Mouse (Mus musculus) embryonic facial prominence, embryonic 10.5 days (tissue): Measurements from ENCODE around the gene Ttc32. TPM values are rescaled to one million over a fixed set of nuclear protein-coding genes. Genes with fewer than 3 reads are reported as not detected.
A peak's percentile ranks its signal among the peaks of the same experiment; 100 is the strongest.

Experiments
- DNase-seq: peaks from one replicate; pipeline ENCODE4 v3.0.0-alpha.2; 2017; ENCODE audit warnings: low spot score
- H3K27ac ChIP-seq: fragments of 300-500 bp; sonication (generic); replicated peaks from 2 replicates; pipeline ENCODE4 v1.5.1; 2016; ENCODE audit warnings: mild to moderate bottlenecking
- H3K27me3 ChIP-seq: fragments of 300-500 bp; sonication (generic); replicated peaks from 2 replicates; pipeline ENCODE4 v1.6.1; 2016; ENCODE audit warnings: low read depth, mild to moderate bottlenecking; ENCODE audit not compliant: poor library complexity, severe bottlenecking
- H3K36me3 ChIP-seq: fragments of 300-500 bp; sonication (generic); replicated peaks from 2 replicates; pipeline ENCODE4 v1.6.1; 2016; ENCODE audit warnings: mild to moderate bottlenecking, moderate library complexity
- H3K4me1 ChIP-seq: fragments of 300-500 bp; sonication (generic); 2 replicates; pipeline ENCODE4 v1.6.1; 2016
- H3K4me3 ChIP-seq: fragments of 300-500 bp; sonication (generic); 2 replicates; pipeline ENCODE4 v1.5.1; 2016; ENCODE audit warnings: mild to moderate bottlenecking, moderate library complexity
- H3K9me3 ChIP-seq: fragments of 300-500 bp; sonication (generic); 2 replicates; pipeline ENCODE4 v1.6.1; 2016; ENCODE audit warnings: mild to moderate bottlenecking
- whole genome bisulfite sequencing: fragments of 180-500 bp; shearing (Covaris S2); methylation state at CpG from one replicate; pipeline ENCODE4 v1.1.7; 2016; 5-methylcytosine and 5-hydroxymethylcytosine counted together
- polyA plus RNA-seq: library from polyadenylated mRNA; unstranded; fragments of >200 nt; fragmentation: Nextera tagmentation; extraction: Ambion mirVana; gene quantifications from 2 replicates; pipeline ENCODE4 v1.2.1, GENCODE M21; 2016

Gene Ttc32
- polyA plus RNA-seq, result 17.6 and 19.3 TPM in 2 replicates

- H3K27me3 ChIP-seq, result no peaks in the 10 kb centered on the region
- DNase-seq, result peak; percentile 93
- H3K4me1 ChIP-seq, result peaks cover 7% of the 10 kb centered on the region
- under 1% methylated on average over 69 of the region's 69 CpGs for WGBS
- H3K4me3 ChIP-seq, result peak within 1 kb of the TSS; percentile 67
- peak within 1 kb of the TSS; percentile 96 for H3K27ac ChIP-seq
- no peaks in the 10 kb centered on the region for H3K9me3 ChIP-seq
- H3K36me3 ChIP-seq, result peaks cover 7% of the 10 kb centered on the region; the same call in 1 of the 2 replicates
These were observed at the start of gene Ttc32 for GRCm38 (mm10) chr12:9029888-9030723. TSS of gene Ttc32 (plus strand) at chr12:9029997.

DNA sequence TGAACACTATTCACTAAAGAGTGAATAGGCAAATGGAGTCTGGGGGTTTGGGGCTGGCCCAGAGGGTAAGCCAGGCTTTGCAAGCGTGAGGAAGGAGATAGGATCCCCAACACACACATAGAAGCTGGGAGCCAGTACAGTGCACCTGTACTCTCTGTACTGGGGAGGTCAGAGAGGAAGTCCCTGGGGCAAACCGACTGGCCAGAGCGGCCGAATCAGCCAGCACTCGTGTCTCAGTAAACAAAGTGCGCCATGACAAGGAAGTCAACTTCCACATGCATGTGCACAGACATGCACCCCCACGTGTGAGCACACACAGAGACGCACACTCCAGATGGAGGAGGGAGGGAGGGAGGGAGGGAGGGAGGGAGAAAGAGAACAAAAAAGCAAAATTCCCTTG lies 36.6 kb upstream of the Ttc32 start:
- H3K4me3 ChIP-seq, result no peak overlapping the region
- no peak overlapping the region for H3K27ac ChIP-seq
- 77% methylated on average over 8 of the region's 8 CpGs for WGBS
- no peaks in the 10 kb centered on the region for H3K27me3 ChIP-seq
- DNase-seq, result no peak
- no peaks in the 10 kb centered on the region for H3K9me3 ChIP-seq
- 0 out of 2 replicates have a peak, but pooled peaks cover 3% of the 10 kb centered on the region for H3K4me1 ChIP-seq
- peaks cover 16% of the 10 kb centered on the region for H3K36me3 ChIP-seq

- no peak for DNase-seq
- Histone ChIP-seq H3K9me3 (0 out of 2 replicates have a peak, but pooled peaks cover 2% of the 10 kb centered on the region), H3K4me1 (0 out of 2 replicates have a peak, but pooled peaks cover 1% of the 10 kb centered on the region), H3K4me3 (no peak overlapping the region), H3K27ac (no peak overlapping the region), H3K27me3 (no peaks in the 10 kb centered on the region), H3K36me3 (peaks cover 10% of the 10 kb centered on the region)
- WGBS, result 90% methylated on average over 4 of the region's 4 CpGs
These were observed 31.5 kb upstream of the Ttc32 start for GRCm38 (mm10) chr12:8998318-8998717.

DNA sequence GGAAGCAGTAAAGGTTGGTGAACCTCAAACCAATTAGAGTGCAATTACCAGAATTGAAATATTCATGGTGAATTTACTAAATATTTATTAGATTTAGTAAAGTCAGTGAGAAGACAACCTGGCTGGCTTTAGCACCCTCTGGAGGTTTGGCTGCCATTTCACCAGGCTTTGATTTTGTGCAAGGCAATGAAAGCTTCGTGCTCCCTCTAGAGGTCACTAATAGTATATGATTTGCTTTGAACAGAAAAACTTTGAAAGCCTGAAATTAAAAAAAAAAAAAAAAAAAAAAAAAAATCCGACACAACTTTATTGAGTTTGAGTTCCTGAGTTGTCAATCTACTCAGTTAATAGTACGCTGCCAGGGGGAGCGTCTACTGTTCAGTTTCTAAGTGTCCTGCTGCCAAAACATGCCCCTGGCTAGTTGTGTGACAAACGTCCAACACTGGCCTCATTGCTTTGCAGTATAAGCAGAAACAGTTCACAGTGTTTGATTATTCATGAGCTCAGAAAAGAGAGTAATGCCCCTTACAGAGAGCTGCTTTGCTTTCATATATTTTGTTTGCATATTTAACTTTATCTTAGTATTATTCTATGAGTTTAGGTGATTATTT lies 27.7 kb upstream of the Ttc32 start:
- Histone ChIP-seq H3K27ac (no peak overlapping the region), H3K36me3 (peaks cover 7% of the 10 kb centered on the region), H3K4me1 (no peaks in the 10 kb centered on the region), H3K4me3 (no peak overlapping the region), H3K9me3 (0 out of 2 replicates have a peak, but pooled peaks cover 2% of the 10 kb centered on the region), H3K27me3 (no peaks in the 10 kb centered on the region)
- peak; percentile 66 for DNase-seq
- 12% methylated on average over 5 of the region's 5 CpGs for WGBS

GRCm38 (mm10) chr12:9007146-9007545 lies 22.7 kb upstream of the Ttc32 start:
- H3K27ac ChIP-seq, result no peak overlapping the region
- H3K4me1 ChIP-seq, result no peaks in the 10 kb centered on the region
- no peak overlapping the region for H3K4me3 ChIP-seq
- no peaks in the 10 kb centered on the region for H3K27me3 ChIP-seq
- WGBS, result 70% methylated on average over 4 of the region's 4 CpGs
- DNase-seq, result no peak
- no peaks in the 10 kb centered on the region for H3K36me3 ChIP-seq
- H3K9me3 ChIP-seq, result no peaks in the 10 kb centered on the region

DNA sequence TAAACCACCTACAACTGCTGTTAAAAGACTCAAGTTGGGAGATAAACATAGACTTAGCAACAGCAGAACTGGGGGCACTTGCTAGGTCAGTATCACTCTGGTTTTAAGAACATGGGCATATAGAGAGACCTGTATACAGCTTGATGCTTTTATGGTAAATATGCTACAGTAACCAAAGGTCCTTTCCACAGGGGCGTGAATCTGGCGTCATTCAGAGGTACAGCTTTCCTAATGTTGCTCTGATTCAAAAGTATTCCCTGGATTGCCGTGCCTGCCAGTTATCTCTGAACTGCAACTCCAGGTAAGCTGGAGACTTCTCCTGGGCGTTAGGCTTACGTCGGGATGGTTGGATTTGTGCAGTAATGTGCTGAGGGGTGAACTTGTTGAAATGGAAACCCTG lies 22.0 kb upstream of the Ttc32 start:
- Histone ChIP-seq H3K4me3 (no peak overlapping the region), H3K27me3 (no peaks in the 10 kb centered on the region), H3K4me1 (no peaks in the 10 kb centered on the region), H3K27ac (no peak overlapping the region), H3K36me3 (peaks cover 5% of the 10 kb centered on the region; the same call in 1 of the 2 replicates), H3K9me3 (no peaks in the 10 kb centered on the region)
- no peak for DNase-seq
- WGBS, result 93% methylated on average over 6 of the region's 6 CpGs

DNA sequence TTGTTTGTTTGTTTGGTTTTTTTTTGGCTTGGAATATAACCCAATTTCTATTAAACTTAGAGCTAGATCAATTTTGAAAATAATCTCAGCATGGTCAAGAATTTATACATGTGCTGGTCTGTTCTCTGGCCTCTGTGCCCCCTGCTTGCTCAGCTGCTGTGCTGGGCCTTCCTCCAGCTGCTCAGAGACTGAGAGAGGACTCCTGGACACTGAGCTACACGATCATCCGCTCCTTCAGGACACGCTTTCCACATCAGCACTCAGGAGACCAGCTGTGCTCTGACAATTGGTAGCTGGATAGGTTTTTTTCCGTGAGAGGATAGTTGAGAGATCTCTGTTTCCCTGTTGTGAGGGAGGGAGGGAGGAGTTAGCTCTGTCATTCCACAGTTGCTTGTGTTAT lies 19.5 kb upstream of the Ttc32 start:
- H3K4me1 ChIP-seq, result no peaks in the 10 kb centered on the region
- no peak overlapping the region for H3K4me3 ChIP-seq
- no peak overlapping the region for H3K27ac ChIP-seq
- no peak for DNase-seq
- H3K9me3 ChIP-seq, result no peaks in the 10 kb centered on the region
- H3K27me3 ChIP-seq, result no peaks in the 10 kb centered on the region
- H3K36me3 ChIP-seq, result peaks cover 7% of the 10 kb centered on the region
- 66% methylated on average over 4 of the region's 4 CpGs for WGBS

GRCm38 (mm10) chr12:9016376-9016775 lies 13.4 kb upstream of the Ttc32 start:
- DNase-seq, result no peak
- Histone ChIP-seq H3K36me3 (peaks cover 24% of the 10 kb centered on the region), H3K4me3 (no peak overlapping the region), H3K27me3 (no peaks in the 10 kb centered on the region), H3K4me1 (peaks cover 2% of the 10 kb centered on the region), H3K27ac (no peak overlapping the region), H3K9me3 (no peaks in the 10 kb centered on the region)
- 95% methylated on average over 9 of the region's 9 CpGs for WGBS

DNA sequence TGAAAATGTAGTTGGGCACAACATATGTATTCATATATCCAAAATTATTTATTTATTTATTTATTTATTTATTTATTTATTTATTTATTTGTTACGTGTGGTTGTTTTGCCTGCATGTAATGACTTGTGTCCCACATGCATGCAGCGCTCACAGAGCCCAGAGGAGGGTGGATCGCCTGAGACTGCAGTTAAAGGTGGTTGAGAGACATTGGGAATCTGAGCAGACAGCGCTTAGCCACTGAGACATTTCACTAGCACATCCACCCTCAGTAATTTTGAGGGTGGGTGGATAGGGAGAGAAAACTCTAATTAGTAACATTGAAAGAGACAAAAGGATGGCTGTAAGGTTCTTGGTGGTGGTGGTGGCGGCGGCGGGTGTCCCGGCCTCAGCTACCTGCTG lies 9.4 kb upstream of the Ttc32 start:
- WGBS, result 94% methylated on average over 8 of the region's 8 CpGs
- DNase-seq, result no peak
- H3K36me3 ChIP-seq, result peaks cover 17% of the 10 kb centered on the region; the same call in 1 of the 2 replicates

GRCm38 (mm10) chr12:9020986-9021385 lies 8.8 kb upstream of the Ttc32 start:
- no peak overlapping the region for H3K4me3 ChIP-seq
- peaks cover 17% of the 10 kb centered on the region; the same call in 1 of the 2 replicates for H3K36me3 ChIP-seq
- WGBS, result 65% methylated on average over 3 of the region's 3 CpGs
- DNase-seq, result no peak
- H3K27me3 ChIP-seq, result no peaks in the 10 kb centered on the region
- H3K9me3 ChIP-seq, result no peaks in the 10 kb centered on the region
- no peak overlapping the region for H3K27ac ChIP-seq
- H3K4me1 ChIP-seq, result peaks cover 7% of the 10 kb centered on the region

More for the DNA sequence above, 9.4 kb upstream of the Ttc32 start:
- Histone ChIP-seq H3K4me1 (peaks cover 7% of the 10 kb centered on the region), H3K27me3 (no peaks in the 10 kb centered on the region), H3K27ac (no peak overlapping the region), H3K9me3 (no peaks in the 10 kb centered on the region), H3K4me3 (no peak overlapping the region)

GRCm38 (mm10) chr12:9023031-9023430 lies 6.8 kb upstream of the Ttc32 start:
- no peak overlapping the region for H3K27ac ChIP-seq
- no peak for DNase-seq
- H3K4me1 ChIP-seq, result peaks cover 7% of the 10 kb centered on the region
- no peaks in the 10 kb centered on the region for H3K27me3 ChIP-seq
- H3K36me3 ChIP-seq, result peaks cover 6% of the 10 kb centered on the region
- no peaks in the 10 kb centered on the region for H3K9me3 ChIP-seq
- WGBS, result 58% methylated on average over 4 of the region's 4 CpGs
- H3K4me3 ChIP-seq, result no peak overlapping the region

DNA sequence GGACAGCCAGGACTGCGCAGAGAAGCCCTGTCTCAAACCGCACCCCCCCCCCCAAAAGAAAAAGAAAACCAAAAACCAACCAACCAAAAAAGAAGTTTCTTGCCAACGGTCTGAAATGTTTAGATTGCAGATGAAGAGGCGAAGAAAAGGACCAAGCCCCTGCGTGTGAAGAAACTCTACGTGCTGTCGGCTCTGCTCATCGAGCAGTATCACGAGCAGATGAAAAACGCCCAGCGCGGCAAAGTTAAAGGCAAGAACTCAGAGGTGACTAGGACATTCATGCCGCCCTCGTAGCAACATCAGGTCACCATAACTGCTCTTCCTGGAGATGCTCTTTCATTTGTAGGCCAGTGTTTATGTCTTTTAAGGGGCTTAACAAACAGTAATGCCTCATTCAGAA lies 5.7 kb upstream of the Ttc32 start:
- DNase-seq, result no peak
- no peak overlapping the region for H3K4me3 ChIP-seq
- no peaks in the 10 kb centered on the region for H3K9me3 ChIP-seq
- WGBS, result 94% methylated on average over 14 of the region's 14 CpGs
- H3K4me1 ChIP-seq, result peaks cover 7% of the 10 kb centered on the region
- H3K27ac ChIP-seq, result no peak overlapping the region
- H3K27me3 ChIP-seq, result no peaks in the 10 kb centered on the region
- peaks cover 7% of the 10 kb centered on the region; the same call in 1 of the 2 replicates for H3K36me3 ChIP-seq

- no peak overlapping the region for H3K27ac ChIP-seq
- no peaks in the 10 kb centered on the region for H3K27me3 ChIP-seq
- H3K4me1 ChIP-seq, result peaks cover 7% of the 10 kb centered on the region
- DNase-seq, result no peak
- H3K36me3 ChIP-seq, result peaks cover 7% of the 10 kb centered on the region; the same call in 1 of the 2 replicates
- H3K9me3 ChIP-seq, result no peaks in the 10 kb centered on the region
- 89% methylated on average over 13 of the region's 13 CpGs for WGBS
- no peak overlapping the region for H3K4me3 ChIP-seq
These were observed 5.1 kb upstream of the Ttc32 start for GRCm38 (mm10) chr12:9024736-9025135.
